Mouse (Mus musculus) gastrocnemius, postnatal 36 days (tissue): ENCODE results near the gene Taf6l. TPM values are rescaled to one million over a fixed set of nuclear protein-coding genes. Genes with fewer than 3 reads are reported as not detected.

Source experiments
- DNase-seq, 2 experiments: peaks; one replicate each; pipeline ENCODE4 v3.0.0; 2022
- intact Hi-C: fragments of 180-260 bp; cut with DNase I; formaldehyde crosslinking; loops from one replicate; pipeline ENCODE4 v1.15.1; 2025
- total RNA-seq, 2 experiments: library from RNA; stranded (reverse); gene quantifications; 2 replicates each; pipeline ENCODE4 v1.2.3; 2021

Gene Taf6l
- total RNA-seq, 2 experiments from 2014 or later = 4.6 to 4.9 TPM

DNA sequence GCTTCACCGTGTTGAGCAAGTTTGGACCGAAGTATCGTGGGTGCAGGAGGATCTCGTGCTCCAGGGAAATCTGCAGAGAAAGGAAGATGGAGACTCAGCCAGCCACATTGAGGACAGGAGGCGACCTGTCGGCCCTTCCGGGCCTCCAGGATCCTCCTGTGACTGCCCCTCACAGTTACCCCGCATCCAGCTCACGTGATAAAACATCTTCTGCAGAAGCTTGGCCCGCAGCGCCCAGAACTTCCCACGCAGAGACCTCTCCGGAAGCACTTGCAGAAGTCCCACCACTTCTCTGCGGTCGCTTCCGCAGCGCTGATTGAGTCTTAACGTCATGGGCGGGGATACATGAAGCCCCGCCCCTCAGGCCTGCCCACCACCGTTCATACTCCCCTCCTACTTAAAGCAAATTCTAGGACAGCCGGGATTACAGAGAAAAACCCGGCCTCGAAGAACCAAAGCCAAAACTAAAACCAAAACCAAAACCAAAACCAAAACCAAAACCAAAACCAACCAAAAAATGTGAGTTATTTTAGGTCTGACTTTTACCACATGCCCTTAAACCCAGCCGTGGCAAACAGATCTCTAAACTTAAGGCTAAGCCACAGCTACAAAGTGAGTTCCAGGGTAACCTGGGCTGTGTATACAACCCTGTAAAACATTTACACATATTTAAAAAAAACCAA lies 12.2 kb upstream of the Taf6l start, which contains the start of gene Polr2g:
Gene Polr2g (minus strand): TSS at position 314 of the 683 bp plus-strand sequence.
- intact Hi-C loops = no loop called here
- DNase-seq = peak; percentile 84 to 87

DNA sequence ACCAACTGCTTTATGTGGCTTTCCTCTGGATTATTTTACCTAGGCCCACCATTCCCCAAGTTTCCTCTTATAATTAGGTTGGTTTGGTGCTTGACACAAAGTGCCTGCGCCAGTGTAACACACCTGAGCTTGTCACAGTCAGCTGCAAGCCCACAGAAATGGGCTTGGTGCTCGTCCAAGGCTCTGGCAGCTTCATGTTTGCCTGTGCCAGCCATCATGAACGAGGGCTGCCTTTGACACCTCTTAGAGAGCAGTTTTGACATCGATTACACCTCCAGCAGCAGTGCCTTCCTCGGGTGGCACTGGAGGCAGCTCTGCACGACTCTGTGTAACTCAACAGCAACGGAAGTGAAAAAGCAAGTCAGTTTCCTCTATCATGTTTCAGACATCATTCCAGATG lies 4.0 kb upstream of the Taf6l start:
- DNase-seq = no peak
- intact Hi-C loops = no loop called here

DNA sequence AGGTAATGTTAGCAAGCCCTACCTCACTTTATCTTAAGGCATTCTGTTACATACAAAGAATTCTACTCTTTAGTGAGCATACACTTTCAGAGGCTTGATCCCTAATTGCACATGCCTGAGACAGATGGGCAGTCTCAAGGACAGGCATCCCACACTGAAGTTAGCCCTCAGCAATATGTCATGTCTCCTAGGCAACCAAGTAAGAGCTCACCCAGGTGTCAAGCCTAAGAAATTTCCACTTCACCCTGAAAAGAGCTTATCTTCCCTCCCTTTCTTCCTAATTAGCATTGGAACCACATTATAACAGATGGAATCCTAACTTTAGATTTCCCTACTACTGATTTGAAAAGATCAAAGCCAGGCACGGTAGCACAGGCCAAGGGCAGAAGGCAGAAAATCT lies 3.0 kb upstream of the Taf6l start:
- no peak for DNase-seq
- intact Hi-C loops = no loop called here

DNA sequence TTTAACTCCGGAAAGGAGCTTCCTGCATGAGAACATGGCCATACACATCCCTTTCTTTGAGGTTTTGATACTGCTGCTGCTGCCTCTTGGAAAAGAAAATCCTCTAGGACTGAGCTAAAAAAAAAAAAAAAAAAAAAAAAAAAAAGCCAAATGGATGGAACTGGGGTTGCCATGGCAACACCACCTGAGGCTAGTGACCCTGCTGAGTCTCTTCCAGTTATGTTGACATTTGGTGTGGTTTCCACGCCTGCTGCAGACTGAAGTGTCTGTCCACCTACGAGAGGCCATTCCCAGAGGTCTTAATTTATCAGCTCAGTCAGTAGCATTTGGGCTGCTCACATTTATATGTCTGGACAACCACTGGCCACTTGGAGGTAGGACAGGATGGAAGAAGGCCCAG lies 2.3 kb upstream of the Taf6l start:
- DNase-seq = no peak
- intact Hi-C loops = no loop called here

- DNase-seq = no peak
- intact Hi-C loops = no loop called here
Observed at GRCm38 (mm10) chr19:8774951-8775421, 11.2 kb downstream of the Taf6l start.

GRCm38 (mm10) chr19:8774086-8774835 lies 12.0 kb downstream of the Taf6l start, which contains the start of gene Tmem179b:
Gene Tmem179b (minus strand): TSS chr19:8774467.
- intact Hi-C loops = no loop called here
- peak; percentile 93 to 96 for DNase-seq

GRCm38 (mm10) chr19:8773409-8773808 lies 12.8 kb downstream of the Taf6l start:
- no peak for DNase-seq
- intact Hi-C loops = no loop called here

DNA sequence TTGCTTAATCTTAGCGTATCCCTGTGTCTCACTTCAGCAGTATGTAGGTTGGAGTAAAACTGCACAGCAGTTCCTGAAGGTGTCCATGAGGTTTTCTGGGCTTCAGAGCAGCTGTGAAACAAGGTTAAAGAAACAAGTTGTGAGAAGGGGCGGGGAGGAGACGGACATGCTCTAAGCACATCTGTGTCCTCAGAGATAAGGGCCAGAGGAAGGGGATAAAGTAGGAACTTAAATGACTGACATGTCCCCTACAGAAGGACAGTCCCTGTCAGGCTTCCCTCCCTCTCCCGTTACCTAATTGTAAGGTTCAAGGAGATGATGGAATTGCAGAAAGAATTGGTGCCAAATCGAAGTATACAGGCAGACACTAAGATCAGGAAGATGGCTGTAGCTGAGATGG lies 13.2 kb downstream of the Taf6l start:
- intact Hi-C loops = no loop called here
- no peak for DNase-seq

DNA sequence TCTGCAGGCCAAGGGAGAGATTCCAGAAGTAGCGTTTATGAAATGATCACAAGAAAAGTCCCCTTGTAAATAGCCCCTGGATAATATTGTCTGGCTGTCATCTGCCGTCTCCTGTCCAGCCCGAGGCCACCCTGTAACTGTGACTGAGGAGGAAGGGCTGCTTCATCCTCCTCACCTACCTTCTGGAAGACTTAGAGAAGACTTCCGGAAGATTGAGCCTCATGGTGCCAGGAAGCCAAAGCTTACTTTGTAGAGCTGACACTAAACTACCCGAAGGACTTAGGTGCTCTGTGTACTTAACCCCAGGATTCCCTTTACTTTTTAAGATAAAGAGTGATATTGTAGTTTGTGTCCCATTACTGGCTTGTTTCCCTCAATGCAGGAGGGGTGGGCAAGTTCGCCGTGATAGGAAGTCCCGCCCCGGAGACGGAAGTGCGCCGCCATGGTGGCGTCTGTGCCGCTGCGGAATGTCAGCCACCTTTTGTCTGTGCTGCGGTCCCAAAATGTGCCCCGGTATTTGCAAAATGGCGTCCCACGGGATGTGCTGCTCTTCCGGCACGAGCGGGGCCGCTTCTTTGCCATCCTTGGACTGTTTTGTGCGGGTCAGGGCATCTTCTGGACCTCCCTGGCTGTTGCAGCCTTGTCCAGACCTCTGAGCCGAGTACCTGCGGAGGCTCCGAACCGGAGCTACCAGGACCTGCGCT lies 15.5 kb downstream of the Taf6l start, which contains the start of gene Tmem223:
Gene Tmem223 (plus strand): TSS at position 430 of the 704 bp plus-strand sequence.
- intact Hi-C loops = no loop called here
- DNase-seq = peak; percentile 66 to 70

GRCm38 (mm10) chr19:8765562-8765961 lies 20.7 kb downstream of the Taf6l start:
- intact Hi-C loops = no loop called here
- no peak for DNase-seq

DNA sequence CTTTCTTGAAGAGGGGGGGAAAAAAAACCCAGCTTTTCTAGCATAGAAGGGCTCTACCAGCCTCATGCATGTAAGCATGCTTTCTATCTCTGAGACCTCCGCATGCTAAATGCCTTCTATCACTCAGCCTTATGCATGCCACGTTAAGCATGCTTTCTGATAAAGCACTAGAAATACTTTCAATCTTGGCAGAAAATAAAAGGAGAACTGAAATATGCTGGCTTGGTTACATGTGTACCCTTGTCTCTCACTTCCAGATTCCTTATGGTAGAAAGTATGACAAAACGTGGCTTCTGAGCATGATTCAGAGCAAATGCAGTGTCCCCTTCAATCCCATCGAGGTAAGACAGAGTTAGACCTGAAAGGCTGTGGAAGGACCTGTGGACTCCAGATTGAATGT lies 22.9 kb downstream of the Taf6l start:
- intact Hi-C loops = no loop called here
- no peak for DNase-seq

- intact Hi-C loops = no loop called here
- DNase-seq = no peak
Observed at GRCm38 (mm10) chr19:8760757-8761156, 25.5 kb downstream of the Taf6l start.

DNA sequence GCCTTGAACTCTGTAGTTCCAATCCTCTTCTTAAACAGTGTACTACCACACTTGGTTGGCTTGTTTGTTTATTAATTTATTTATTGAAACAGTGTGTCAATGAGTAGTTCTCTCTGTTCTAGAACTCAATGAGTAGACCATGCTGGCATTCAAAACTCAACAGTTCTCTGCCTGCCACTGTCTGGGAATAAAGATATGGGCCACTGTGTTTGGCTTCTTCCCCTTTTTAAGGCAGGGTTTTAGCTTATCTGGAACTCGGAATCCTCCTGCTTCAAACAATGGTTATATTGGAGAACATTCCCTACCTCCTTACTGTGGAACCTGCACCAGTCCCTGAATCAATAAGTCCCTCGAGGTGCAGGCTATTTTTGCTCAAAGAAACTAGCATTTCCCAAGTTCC lies 27.3 kb downstream of the Taf6l start:
- intact Hi-C loops = no loop called here
- DNase-seq = no peak

DNA sequence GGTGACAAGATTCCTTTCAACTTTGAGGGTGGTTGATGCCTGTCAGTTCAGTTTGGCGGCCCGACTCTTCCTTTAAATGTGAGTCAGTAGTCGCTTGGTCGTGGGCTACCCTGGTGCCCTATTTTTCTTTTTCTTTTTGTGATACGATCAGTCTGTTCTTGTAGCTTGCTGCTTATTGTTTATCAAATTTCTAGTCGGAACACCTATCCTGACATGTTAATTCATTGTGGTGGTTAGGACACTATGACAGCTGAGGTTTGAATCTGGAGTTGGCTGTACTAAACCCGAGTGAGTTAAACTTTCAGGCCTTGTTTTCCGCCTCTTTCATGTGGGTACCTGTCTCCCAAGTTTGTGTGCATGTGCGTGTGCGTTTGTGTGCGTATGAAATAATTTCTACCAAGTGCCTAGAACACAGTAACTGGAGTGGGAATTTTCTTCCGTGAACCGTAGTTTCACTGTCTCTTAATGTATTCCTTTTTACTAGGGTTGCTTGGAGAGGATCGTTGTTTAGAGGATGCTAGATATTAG lies 28.7 kb downstream of the Taf6l start:
- no peak for DNase-seq
- intact Hi-C loops = no loop called here

GRCm38 (mm10) chr19:8756635-8757387 lies 29.4 kb downstream of the Taf6l start, which contains the start of gene Nxf1:
Gene Nxf1 (plus strand): TSS chr19:8757073.
- DNase-seq = peak; percentile 85 to 91
- intact Hi-C loops = no loop called here

- DNase-seq = no peak
- intact Hi-C loops = no loop called here
Observed at GRCm38 (mm10) chr19:8755652-8756051, 30.6 kb downstream of the Taf6l start.

DNA sequence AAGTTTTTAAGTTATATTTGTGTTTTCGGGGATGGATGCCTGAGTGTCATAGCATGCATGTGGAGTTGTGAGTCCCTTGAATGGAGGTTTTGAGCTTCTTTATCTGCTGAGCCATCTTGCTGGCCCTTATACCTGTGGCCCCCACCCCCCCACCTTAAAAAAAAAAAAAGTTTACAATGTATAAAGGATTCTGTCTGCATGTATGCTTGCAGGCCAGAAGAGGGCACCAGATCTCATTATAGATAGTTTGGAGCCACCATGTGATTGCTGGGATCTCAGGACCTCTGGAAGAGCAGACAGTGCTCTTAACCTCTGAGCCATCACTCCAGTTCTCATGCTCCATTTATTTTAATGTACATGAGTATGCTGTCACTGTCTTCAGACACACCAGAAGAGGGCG lies 38.8 kb downstream of the Taf6l start:
- intact Hi-C loops = no loop called here
- DNase-seq = no peak

- intact Hi-C loops = no loop called here
- DNase-seq = no peak
Observed at GRCm38 (mm10) chr19:8745382-8745781, 40.8 kb downstream of the Taf6l start.

DNA sequence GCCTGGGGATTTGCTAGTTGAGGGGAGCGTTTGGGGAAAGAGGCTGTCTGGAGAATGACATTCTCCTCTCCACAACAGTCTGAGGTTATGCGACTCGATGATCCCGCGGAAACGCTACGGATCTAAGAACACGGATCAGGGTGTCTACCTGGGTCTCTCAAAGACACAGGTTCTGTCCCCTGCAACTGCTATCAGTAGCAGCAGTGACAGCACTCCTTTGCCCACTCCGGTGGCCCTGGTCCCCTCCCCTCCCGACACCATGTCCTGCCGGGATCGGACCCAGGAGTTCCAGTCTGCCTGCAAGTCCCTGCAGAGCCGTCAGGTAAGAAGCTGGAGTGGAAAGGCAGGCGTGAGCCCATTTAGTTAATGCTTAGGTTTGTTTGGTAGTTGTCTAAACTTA lies 44.0 kb downstream of the Taf6l start:
- no peak for DNase-seq
- intact Hi-C loops = no loop called here

DNA sequence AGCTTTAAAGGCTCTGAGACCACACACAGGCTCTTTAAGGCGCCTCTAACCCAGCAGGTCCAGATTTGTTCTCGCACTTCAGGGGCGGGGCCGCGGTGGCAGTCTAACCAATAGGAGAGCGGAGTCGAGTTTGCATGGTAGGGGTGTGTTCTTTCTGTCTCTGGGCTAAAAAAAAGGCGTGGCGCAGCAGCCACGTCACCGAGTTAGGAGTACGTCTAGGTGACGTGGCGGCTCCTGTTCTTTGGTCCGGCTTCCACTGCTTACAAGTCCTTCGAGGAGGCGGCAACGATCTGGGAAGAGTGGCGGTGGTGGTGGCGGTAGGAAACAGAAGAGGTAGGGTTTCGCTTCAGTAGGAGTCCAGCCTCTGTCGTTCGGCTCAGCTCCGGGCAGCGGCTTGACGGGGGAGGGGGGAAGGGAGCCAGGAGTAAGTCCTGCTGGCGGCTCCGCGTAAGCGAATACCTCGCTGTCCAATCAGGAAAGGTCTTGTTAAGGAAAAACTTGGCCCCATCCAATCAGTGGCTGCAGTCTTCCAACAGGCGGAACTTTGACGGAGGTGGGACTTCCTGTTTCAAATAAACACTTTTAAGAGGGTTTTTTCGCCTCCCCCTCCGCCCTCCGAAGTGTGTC lies 44.9 kb downstream of the Taf6l start, which contains the start of gene Stx5a:
Gene Stx5a (plus strand): TSS at position 171 of the 627 bp plus-strand sequence.
- DNase-seq = peak; percentile 94 to 96
- intact Hi-C loops = no loop called here
